Mouse (Mus musculus): ENCODE data around the gene Ppm1a.

DNA sequence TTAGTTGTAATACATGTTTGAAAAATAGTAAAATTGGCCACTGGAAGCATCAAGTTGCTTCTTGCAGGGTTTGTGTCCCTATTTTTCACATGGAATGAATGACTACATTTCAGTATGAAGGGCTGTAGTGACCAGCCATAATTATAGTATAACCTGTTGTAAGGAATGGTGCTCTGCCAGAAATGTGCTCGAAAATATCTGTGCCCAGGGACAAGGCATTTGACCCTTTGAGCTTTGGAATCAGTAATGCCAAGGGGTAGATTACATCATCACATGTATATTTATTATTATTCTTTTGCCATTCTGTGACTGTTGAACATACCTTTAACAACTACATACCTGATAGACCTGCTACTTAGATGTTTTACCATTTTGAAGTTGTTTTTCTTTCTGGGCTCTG lies 5.9 kb downstream of the Ppm1a start:
- TF ChIP-seq CTCF (IDR thresholded peaks at IDR 0.05; ENCODE audit: low read depth, low read length) (no peak), POLR2A (IDR thresholded peaks at IDR 0.05; ENCODE audit: extremely low read depth, insufficient read depth, low read length) (no peak)
